Mouse (Mus musculus): Measurements from ENCODE around the gene Qpct. TPM values are rescaled to one million over a fixed set of nuclear protein-coding genes. Genes with fewer than 3 reads are reported as not detected.

Gene Qpct
- polyA plus RNA-seq, 1 experiment from 2014 or later = 23.9 TPM

DNA sequence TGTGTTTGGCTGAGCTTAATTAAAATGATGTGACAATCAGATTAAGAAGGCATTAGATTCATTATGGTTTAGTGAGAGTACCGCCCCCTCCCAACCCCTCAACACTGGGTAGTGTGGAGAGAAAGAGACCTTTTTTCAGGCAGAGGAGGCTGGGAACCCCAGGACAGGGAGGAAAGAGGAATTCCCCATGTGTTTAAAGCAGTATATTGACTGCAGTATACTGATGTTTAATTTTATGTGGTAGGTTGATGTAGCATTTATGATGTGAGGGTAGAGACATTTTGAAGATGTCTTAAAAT lies 26.1 kb downstream of the Qpct start:
- WGBS = 50% methylated on average over 1 of the region's 1 CpGs
- no peak for ATAC-seq
- no peak overlapping the region for H3K27ac ChIP-seq (ENCODE audit: low read depth, low read length)

GRCm38 (mm10) chr17:79078248-79078647 lies 26.5 kb downstream of the Qpct start:
- no peak for ATAC-seq

More for the DNA sequence above, 26.1 kb downstream of the Qpct start:
- H3K36me3 ChIP-seq (ENCODE audit: control insufficient read depth, insufficient read depth) = no peaks in the 10 kb centered on the region
- H3K27me3 ChIP-seq (replicated peaks; ENCODE audit: control insufficient read depth, insufficient read depth, low read length) = no peaks in the 10 kb centered on the region
- no peak overlapping the region for H3K4me2 ChIP-seq (replicated peaks; ENCODE audit: low read depth)
- no peak overlapping the region for H3K9ac ChIP-seq (ENCODE audit: low read depth, low read length)
- no peak overlapping the region for H3K4me3 ChIP-seq (ENCODE audit: low read depth, low read length)
- H3K4me1 ChIP-seq (replicated peaks; ENCODE audit: control insufficient read depth, insufficient read depth, low read length) = no peaks in the 10 kb centered on the region
- no peak for TF ChIP-seq CTCF (IDR thresholded peaks at IDR 0.05; ENCODE audit: low read depth)
- H3K9me3 ChIP-seq (ENCODE audit: control insufficient read depth) = no peaks in the 10 kb centered on the region

GRCm38 (mm10) chr17:79091710-79092109 lies 40.0 kb downstream of the Qpct start:
- Histone ChIP-seq H3K27me3 (replicated peaks; ENCODE audit: control insufficient read depth, insufficient read depth, low read length) (no peaks in the 10 kb centered on the region), H3K4me1 (replicated peaks; ENCODE audit: control insufficient read depth, insufficient read depth, low read length) (no peaks in the 10 kb centered on the region), H3K27ac (ENCODE audit: low read depth, low read length) (no peak overlapping the region), H3K9ac (ENCODE audit: low read depth, low read length) (no peak overlapping the region), H3K9me3 (ENCODE audit: control insufficient read depth) (no peaks in the 10 kb centered on the region), H3K4me3 (ENCODE audit: low read depth, low read length) (no peak overlapping the region), H3K4me2 (replicated peaks; ENCODE audit: low read depth) (no peak overlapping the region), H3K36me3 (ENCODE audit: control insufficient read depth, insufficient read depth) (no peaks in the 10 kb centered on the region)
- WGBS = 35% methylated on average over 1 of the region's 1 CpGs
- TF ChIP-seq CTCF (IDR thresholded peaks at IDR 0.05; ENCODE audit: low read depth) = no peak
- no peak for ATAC-seq

More at GRCm38 (mm10) chr17:79078248-79078647, 26.5 kb downstream of the Qpct start:
- H3K4me1 ChIP-seq (replicated peaks; ENCODE audit: control insufficient read depth, insufficient read depth, low read length) = no peaks in the 10 kb centered on the region
- 77% methylated on average over 8 of the region's 8 CpGs for WGBS
- no peaks in the 10 kb centered on the region for H3K27me3 ChIP-seq (replicated peaks; ENCODE audit: control insufficient read depth, insufficient read depth, low read length)
- no peaks in the 10 kb centered on the region for H3K36me3 ChIP-seq (ENCODE audit: control insufficient read depth, insufficient read depth)
- TF ChIP-seq CTCF (IDR thresholded peaks at IDR 0.05; ENCODE audit: low read depth) = no peak
- no peaks in the 10 kb centered on the region for H3K9me3 ChIP-seq (ENCODE audit: control insufficient read depth)
- no peak overlapping the region for H3K4me3 ChIP-seq (ENCODE audit: low read depth, low read length)
- no peak overlapping the region for H3K27ac ChIP-seq (ENCODE audit: low read depth, low read length)
- H3K9ac ChIP-seq (ENCODE audit: low read depth, low read length) = no peak overlapping the region
- H3K4me2 ChIP-seq (replicated peaks; ENCODE audit: low read depth) = no peak overlapping the region

GRCm38 (mm10) chr17:79093286-79093975 lies 41.7 kb downstream of the Qpct start:
- WGBS = 67% methylated on average over 5 of the region's 5 CpGs
- no peak for TF ChIP-seq CTCF (IDR thresholded peaks at IDR 0.05; ENCODE audit: low read depth)
- Histone ChIP-seq H3K9ac (ENCODE audit: low read depth, low read length) (no peak overlapping the region), H3K9me3 (ENCODE audit: control insufficient read depth) (no peaks in the 10 kb centered on the region), H3K36me3 (ENCODE audit: control insufficient read depth, insufficient read depth) (no peaks in the 10 kb centered on the region), H3K27me3 (replicated peaks; ENCODE audit: control insufficient read depth, insufficient read depth, low read length) (no peaks in the 10 kb centered on the region), H3K4me2 (replicated peaks; ENCODE audit: low read depth) (no peak overlapping the region), H3K4me1 (replicated peaks; ENCODE audit: control insufficient read depth, insufficient read depth, low read length) (no peaks in the 10 kb centered on the region), H3K4me3 (ENCODE audit: low read depth, low read length) (no peak overlapping the region), H3K27ac (ENCODE audit: low read depth, low read length) (no peak overlapping the region)
- no peak for ATAC-seq

DNA sequence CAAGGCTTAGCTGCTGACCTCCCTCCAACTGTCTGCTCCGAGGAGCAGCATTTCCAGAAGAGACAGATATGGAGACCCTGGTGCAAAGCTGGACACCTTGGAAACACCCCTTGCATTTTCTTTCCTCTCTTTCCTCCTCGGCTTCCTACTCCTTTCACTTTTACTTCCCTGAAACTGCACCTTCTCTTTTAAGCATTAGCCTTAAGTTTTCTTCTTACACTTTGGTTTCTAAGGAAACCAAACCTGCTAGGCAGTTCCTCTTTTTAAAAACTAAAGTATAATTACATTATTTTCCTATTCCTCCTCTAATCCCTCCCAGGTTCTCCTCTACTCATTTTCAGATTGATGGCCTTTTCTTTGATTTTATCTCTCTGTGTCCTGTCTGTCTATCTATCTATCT lies 43.9 kb downstream of the Qpct start:
- H3K27ac ChIP-seq (ENCODE audit: low read depth, low read length) = no peak overlapping the region
- no peak overlapping the region for H3K4me2 ChIP-seq (replicated peaks; ENCODE audit: low read depth)
- no peaks in the 10 kb centered on the region for H3K36me3 ChIP-seq (ENCODE audit: control insufficient read depth, insufficient read depth)
- no peaks in the 10 kb centered on the region for H3K9me3 ChIP-seq (ENCODE audit: control insufficient read depth)
- 71% methylated on average over 2 of the region's 2 CpGs for WGBS
- H3K4me3 ChIP-seq (ENCODE audit: low read depth, low read length) = no peak overlapping the region
- ATAC-seq = no peak
- TF ChIP-seq CTCF (IDR thresholded peaks at IDR 0.05; ENCODE audit: low read depth) = no peak
- H3K27me3 ChIP-seq (replicated peaks; ENCODE audit: control insufficient read depth, insufficient read depth, low read length) = no peaks in the 10 kb centered on the region
- no peak overlapping the region for H3K9ac ChIP-seq (ENCODE audit: low read depth, low read length)
- H3K4me1 ChIP-seq (replicated peaks; ENCODE audit: control insufficient read depth, insufficient read depth, low read length) = no peaks in the 10 kb centered on the region

DNA sequence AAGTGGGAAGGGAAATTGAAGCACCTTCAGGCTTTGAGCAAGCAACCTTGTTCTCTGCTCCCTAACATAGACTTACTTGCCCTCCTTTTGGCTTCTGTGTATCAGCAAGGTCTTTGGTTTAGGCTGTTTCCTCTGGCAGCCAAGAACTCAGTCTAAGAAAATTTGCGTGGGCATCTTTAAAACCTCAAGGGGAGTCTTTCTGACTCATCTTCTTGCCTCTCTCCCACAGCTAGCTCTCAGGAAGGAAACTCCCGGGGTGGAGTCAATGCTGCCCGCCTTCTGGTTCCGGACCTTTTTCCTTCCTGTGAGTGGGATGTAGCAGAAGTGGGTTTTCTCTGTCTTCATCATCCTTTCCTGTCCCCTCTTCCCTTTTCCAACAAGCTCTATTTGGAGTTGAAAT lies 48.2 kb downstream of the Qpct start:
- Histone ChIP-seq H3K27me3 (replicated peaks; ENCODE audit: control insufficient read depth, insufficient read depth, low read length) (no peaks in the 10 kb centered on the region), H3K4me1 (replicated peaks; ENCODE audit: control insufficient read depth, insufficient read depth, low read length) (no peaks in the 10 kb centered on the region), H3K27ac (ENCODE audit: low read depth, low read length) (no peak overlapping the region), H3K4me3 (ENCODE audit: low read depth, low read length) (no peak overlapping the region), H3K36me3 (ENCODE audit: control insufficient read depth, insufficient read depth) (no peaks in the 10 kb centered on the region), H3K9ac (ENCODE audit: low read depth, low read length) (no peak overlapping the region), H3K4me2 (replicated peaks; ENCODE audit: low read depth) (no peak overlapping the region), H3K9me3 (ENCODE audit: control insufficient read depth) (no peaks in the 10 kb centered on the region)
- no peak for ATAC-seq
- TF ChIP-seq CTCF (IDR thresholded peaks at IDR 0.05; ENCODE audit: low read depth) = no peak
- WGBS = 72% methylated on average over 4 of the region's 4 CpGs

DNA sequence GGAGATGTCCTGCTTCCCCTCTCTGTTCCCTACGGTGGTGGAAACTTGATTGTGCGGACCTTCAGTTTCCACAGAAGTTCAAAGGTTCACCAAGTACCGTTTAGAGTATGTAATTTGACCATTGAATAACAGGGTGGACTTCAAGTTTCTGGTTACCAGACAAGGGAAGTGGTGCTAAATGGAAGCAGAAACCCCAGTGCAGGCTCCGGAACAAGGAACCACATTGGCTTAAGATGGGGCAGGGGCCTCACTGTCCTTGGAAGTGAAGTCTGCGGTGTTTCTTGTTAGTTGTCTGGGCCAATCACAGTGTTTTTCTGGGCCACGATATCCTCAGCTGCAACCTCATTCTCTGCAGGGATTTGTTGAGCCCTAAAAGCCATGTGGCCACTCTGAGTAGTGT lies 56.5 kb downstream of the Qpct start:
- Histone ChIP-seq H3K36me3 (ENCODE audit: control insufficient read depth, insufficient read depth) (no peaks in the 10 kb centered on the region), H3K27me3 (replicated peaks; ENCODE audit: control insufficient read depth, insufficient read depth, low read length) (no peaks in the 10 kb centered on the region), H3K4me1 (replicated peaks; ENCODE audit: control insufficient read depth, insufficient read depth, low read length) (no peaks in the 10 kb centered on the region), H3K27ac (ENCODE audit: low read depth, low read length) (no peak overlapping the region), H3K9ac (ENCODE audit: low read depth, low read length) (no peak overlapping the region), H3K4me3 (ENCODE audit: low read depth, low read length) (no peak overlapping the region), H3K4me2 (replicated peaks; ENCODE audit: low read depth) (no peak overlapping the region), H3K9me3 (ENCODE audit: control insufficient read depth) (no peaks in the 10 kb centered on the region)
- 77% methylated on average over 6 of the region's 6 CpGs for WGBS
- no peak for ATAC-seq
- no peak for TF ChIP-seq CTCF (IDR thresholded peaks at IDR 0.05; ENCODE audit: low read depth)

All from intestine, postnatal 0 days (tissue).